Mouse (Mus musculus) MEL (cell line): ENCODE measurements around the gene Krt79.

Experiments used
- HCFC1 ChIP-seq: IDR thresholded peaks from 2 replicates; pipeline ENCODE4 v1.6.1; 2012; ENCODE audit warnings: low read depth, mild to moderate bottlenecking, inconsistent platforms, low read length, improper control_type of control experiment, moderate library complexity
- MAZ ChIP-seq: IDR thresholded peaks from 2 replicates; pipeline ENCODE4 v1.6.1; 2012; ENCODE audit warnings: low read depth, mild to moderate bottlenecking, inconsistent platforms, low read length, improper control_type of control experiment

- TF ChIP-seq MAZ (no peak), HCFC1 (no peak)
These were observed 26.7 kb upstream of the Krt79 start for GRCm38 (mm10) chr15:101966808-101967207.
